Mouse (Mus musculus) ES-Bruce4 (cell line): ENCODE measurements around the gene Bckdha. TPM values are rescaled to one million over a fixed set of nuclear protein-coding genes. Genes with fewer than 3 reads are reported as not detected.

Source experiments
- H3K27ac ChIP-seq: 2 replicates; pipeline ENCODE4 v1.5.1; 2012; ENCODE audit warnings: low read length, inconsistent platforms; ENCODE audit not compliant: insufficient read depth
- H3K27me3 ChIP-seq: 2 replicates; pipeline ENCODE4 v1.6.1; 2012; ENCODE audit warnings: mild to moderate bottlenecking, low read length, inconsistent platforms; ENCODE audit not compliant: control insufficient read depth, poor library complexity, insufficient read depth, severe bottlenecking
- H3K36me3 ChIP-seq: 2 replicates; pipeline ENCODE4 v1.6.1; 2012; ENCODE audit warnings: inconsistent platforms, mild to moderate bottlenecking, low read length, moderate library complexity; ENCODE audit not compliant: control insufficient read depth, poor library complexity, insufficient read depth, severe bottlenecking
- H3K4me1 ChIP-seq: one replicate; pipeline ENCODE4 v1.8.1; 2011; ENCODE audit warnings: low read length; ENCODE audit not compliant: control insufficient read depth, insufficient read depth
- H3K4me3 ChIP-seq: 2 replicates; pipeline ENCODE4 v1.5.1; 2011; ENCODE audit warnings: low read depth, mild to moderate bottlenecking, low read length
- H3K9ac ChIP-seq: 2 replicates; pipeline ENCODE4 v1.6.1; 2012; ENCODE audit warnings: low read depth, mild to moderate bottlenecking, inconsistent platforms; ENCODE audit not compliant: poor library complexity, severe bottlenecking
- H3K9me3 ChIP-seq: replicated peaks from 2 replicates; pipeline ENCODE4 v1.6.1; 2012; ENCODE audit warnings: mild to moderate bottlenecking, low read length, inconsistent platforms; ENCODE audit not compliant: control insufficient read depth, poor library complexity, insufficient read depth, severe bottlenecking
- CTCF ChIP-seq: IDR thresholded peaks from one replicate; pipeline ENCODE4 v1.8.1; 2011; ENCODE audit warnings: low read depth, low read length
- EP300 ChIP-seq: IDR thresholded peaks from 2 replicates; pipeline ENCODE4 v1.6.1; 2011; ENCODE audit warnings: low read depth, low read length; ENCODE audit not compliant: insufficient read depth
- POLR2A ChIP-seq: IDR thresholded peaks from one replicate; pipeline ENCODE4 v1.8.1; 2011; ENCODE audit warnings: low read length; ENCODE audit not compliant: insufficient read depth
- polyA plus RNA-seq: library from polyadenylated mRNA; stranded (reverse); fragments of >200 nt; gene quantifications from 2 replicates; pipeline ENCODE4 v1.2.4, GENCODE M21; 2011; ENCODE audit warnings: low read depth; ENCODE audit not compliant: missing spikeins, insufficient read depth, insufficient read length

Bckdha gene
- polyA plus RNA-seq, 1 experiment, result 26.1 TPM

DNA sequence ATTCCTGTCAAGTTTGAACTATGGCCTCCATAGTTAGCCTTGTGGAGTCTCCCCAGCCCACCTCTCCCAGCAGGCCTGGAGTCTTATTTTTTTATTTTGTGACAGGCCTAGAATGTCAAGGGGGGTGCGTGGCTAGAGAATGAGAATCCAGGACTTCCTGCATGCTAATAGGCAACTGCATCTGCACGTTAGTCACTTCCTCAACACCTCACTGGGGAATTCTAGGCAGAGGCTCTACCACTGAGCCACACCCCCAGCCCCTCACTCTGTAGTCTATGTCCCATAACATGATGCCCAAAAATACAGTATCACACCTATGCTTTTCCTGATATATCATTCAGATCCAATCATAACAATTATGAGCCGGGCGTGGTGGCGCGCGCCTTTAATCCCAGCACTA is 18.2 kb upstream of the Bckdha start:
- H3K9ac ChIP-seq, result no peak overlapping the region
- H3K36me3 ChIP-seq, result no peaks in the 10 kb centered on the region
- peaks cover 2% of the 10 kb centered on the region for H3K4me1 ChIP-seq
- no peaks in the 10 kb centered on the region for H3K9me3 ChIP-seq
- H3K27ac ChIP-seq, result no peak overlapping the region
- TF ChIP-seq CTCF, result no peak
- no peak for TF ChIP-seq POLR2A
- TF ChIP-seq EP300, result no peak
- no peaks in the 10 kb centered on the region; the same call in 1 of the 2 replicates for H3K27me3 ChIP-seq
- no peak overlapping the region for H3K4me3 ChIP-seq

DNA sequence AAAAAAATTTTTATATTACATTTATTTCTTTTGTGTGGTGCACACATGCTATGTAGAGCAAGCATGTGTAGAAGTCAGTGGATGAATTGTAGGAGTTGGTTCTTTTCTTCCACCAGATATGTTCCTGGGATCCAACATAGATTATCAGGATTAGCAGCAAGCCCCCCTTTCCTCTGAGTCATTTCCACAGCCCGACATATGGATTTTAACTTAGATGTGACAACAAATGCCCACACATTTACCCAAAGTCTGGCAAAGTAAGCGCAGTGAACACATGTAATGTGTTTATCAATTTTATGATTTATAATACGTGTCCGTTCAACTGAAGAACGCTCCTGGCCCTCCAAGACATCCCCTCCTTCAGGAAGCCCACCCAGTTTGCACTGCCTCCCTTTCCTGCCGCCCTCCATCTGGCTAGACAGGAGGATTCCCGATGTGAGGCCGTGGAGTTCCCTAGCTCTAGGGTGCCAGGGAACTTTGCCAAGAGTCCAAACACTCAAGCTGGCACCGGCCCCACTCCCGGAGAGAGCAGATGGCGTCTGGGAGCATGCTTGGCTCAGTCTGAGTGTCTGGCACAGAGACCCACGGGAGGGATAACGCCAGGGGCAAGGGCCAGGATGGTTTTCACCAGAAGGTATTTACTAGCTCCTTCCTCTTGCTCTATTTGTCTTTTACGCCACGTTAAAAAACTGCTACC is 17.5 kb upstream of the Bckdha start:
- TF ChIP-seq EP300, result no peak
- no peak for TF ChIP-seq POLR2A
- TF ChIP-seq CTCF, result no peak
- H3K27me3 ChIP-seq, result no peaks in the 10 kb centered on the region; the same call in 1 of the 2 replicates

DNA sequence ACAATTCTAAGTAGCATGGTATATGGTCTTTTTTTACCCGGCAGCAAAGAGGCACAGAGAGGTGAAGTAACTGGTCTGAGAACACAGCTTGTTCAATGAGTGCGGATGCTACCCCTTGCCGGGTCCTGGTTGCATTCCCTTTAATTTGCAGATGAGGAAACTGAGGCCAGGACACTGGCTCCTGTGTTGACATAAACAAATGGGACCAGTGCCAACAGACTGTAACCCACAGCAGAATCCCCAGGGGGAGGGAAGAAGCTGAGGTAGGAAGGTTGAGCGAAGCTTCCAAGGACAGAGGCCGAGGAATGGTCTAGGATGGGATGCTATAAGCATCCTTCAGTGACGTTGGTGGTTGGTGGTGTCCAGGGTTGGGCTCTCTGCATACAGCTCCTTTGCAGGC is 16.6 kb upstream of the Bckdha start:
- TF ChIP-seq CTCF (no peak), POLR2A (no peak)
- Histone ChIP-seq H3K4me1 (peaks cover 4% of the 10 kb centered on the region), H3K27me3 (no peaks in the 10 kb centered on the region; the same call in 1 of the 2 replicates), H3K4me3 (no peak overlapping the region), H3K36me3 (peaks cover 4% of the 10 kb centered on the region; the same call in 1 of the 2 replicates), H3K9ac (peak overlapping the region; percentile 60; the same call in 1 of the 2 replicates), H3K27ac (no peak overlapping the region), H3K9me3 (no peaks in the 10 kb centered on the region)

More for the DNA sequence above, 17.5 kb upstream of the Bckdha start:
- no peak overlapping the region for H3K27ac ChIP-seq
- H3K36me3 ChIP-seq, result no peaks in the 10 kb centered on the region
- H3K4me3 ChIP-seq, result no peak overlapping the region
- peaks cover 3% of the 10 kb centered on the region for H3K4me1 ChIP-seq
- no peaks in the 10 kb centered on the region for H3K9me3 ChIP-seq
- H3K9ac ChIP-seq, result no peak overlapping the region

DNA sequence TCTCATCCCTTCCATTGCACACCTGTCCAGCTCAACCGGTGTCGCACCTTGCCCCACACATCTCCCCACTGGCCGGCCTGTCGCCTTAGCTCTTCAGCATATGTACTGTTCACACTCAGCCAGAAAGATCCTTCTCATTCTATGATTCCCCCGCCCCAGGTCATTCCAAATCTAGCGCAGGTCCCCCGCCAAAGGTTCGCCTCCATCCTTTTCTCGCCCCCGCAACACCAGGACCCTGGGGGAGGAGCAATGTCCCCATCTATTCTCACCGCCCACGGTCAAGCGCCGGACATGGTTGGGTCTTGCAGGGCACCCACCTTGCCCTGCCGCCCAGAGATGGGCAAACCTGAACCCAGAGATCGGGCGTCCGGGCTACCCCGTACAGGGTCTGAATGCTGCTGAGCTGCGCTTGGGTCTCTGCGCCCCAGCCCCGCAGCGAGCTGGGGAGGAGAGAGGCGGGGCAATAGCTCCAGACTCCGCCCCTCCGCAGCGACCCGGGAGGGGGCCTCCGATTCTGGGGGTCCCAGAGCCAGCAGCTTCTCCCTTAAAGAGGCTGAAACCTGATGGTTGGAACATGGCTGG is 16.0 kb upstream of the Bckdha start, which contains the start of gene Tmem91:
TSS of gene Tmem91 (minus strand) at position 448 of the 582 bp plus-strand sequence.
- TF ChIP-seq CTCF, result no peak
- TF ChIP-seq POLR2A, result no peak
- TF ChIP-seq EP300, result no peak
- H3K4me1 ChIP-seq, result peaks cover 4% of the 10 kb centered on the region
- peak within 1 kb of the TSS; percentile 60 for H3K9ac ChIP-seq
- H3K4me3 ChIP-seq, result peak within 1 kb of the TSS; percentile 60
- H3K36me3 ChIP-seq, result peaks cover 4% of the 10 kb centered on the region; the same call in 1 of the 2 replicates
- no peaks in the 10 kb centered on the region; the same call in 1 of the 2 replicates for H3K27me3 ChIP-seq
- no peaks in the 10 kb centered on the region for H3K9me3 ChIP-seq
- H3K27ac ChIP-seq, result no peak within 1 kb of the TSS

DNA sequence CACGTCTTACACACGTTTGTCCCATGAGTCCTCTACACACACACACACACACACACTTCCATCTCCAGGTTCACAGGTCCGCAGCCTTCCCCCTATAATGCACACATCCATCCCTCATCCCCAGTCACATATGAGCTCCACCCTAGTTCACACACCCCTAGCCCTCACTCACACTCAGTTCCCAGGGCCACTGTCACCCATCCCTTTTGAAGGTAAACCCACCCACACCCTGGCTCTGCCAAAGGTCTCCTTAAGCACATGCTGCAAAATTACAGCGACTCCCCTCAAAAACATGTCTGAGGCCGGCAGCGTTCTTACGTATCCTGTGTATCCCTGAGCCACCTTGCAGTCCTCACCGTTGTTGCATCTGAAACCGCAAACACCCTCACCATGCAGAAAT is 15.5 kb upstream of the Bckdha start:
- Histone ChIP-seq H3K9ac (peak overlapping the region; percentile 60), H3K4me3 (peak overlapping the region; percentile 60)

DNA sequence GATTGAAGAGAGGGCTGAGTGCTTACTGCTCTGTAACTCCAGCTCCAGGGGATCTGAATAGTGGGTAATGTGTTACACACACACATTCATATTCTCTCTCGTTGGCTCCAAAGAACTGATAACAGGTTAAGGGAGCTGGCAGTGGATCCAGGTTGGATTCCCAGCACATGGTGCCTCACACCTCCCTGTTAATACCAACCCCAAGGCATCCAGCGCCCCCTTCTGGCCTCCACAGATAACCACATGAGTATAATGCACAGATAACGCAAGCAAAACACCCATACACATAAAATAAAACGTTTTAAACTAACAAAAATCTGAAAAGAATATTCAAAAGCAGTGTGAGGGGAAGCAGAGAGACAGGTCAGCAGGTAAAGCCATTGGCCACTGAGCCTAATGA is 13.7 kb upstream of the Bckdha start:
- Histone ChIP-seq H3K36me3 (peaks cover 4% of the 10 kb centered on the region; the same call in 1 of the 2 replicates), H3K9me3 (no peaks in the 10 kb centered on the region), H3K27me3 (no peaks in the 10 kb centered on the region; the same call in 1 of the 2 replicates), H3K9ac (no peak overlapping the region), H3K4me1 (peaks cover 6% of the 10 kb centered on the region), H3K27ac (no peak overlapping the region), H3K4me3 (no peak overlapping the region)
- no peak for TF ChIP-seq POLR2A
- TF ChIP-seq EP300, result no peak
- peak; percentile 58 for TF ChIP-seq CTCF

More for the DNA sequence above, 15.5 kb upstream of the Bckdha start:
- H3K4me1 ChIP-seq, result peaks cover 5% of the 10 kb centered on the region
- H3K36me3 ChIP-seq, result peaks cover 4% of the 10 kb centered on the region; the same call in 1 of the 2 replicates
- no peaks in the 10 kb centered on the region for H3K9me3 ChIP-seq
- no peak overlapping the region for H3K27ac ChIP-seq
- TF ChIP-seq POLR2A (no peak), EP300 (no peak), CTCF (no peak)
- no peaks in the 10 kb centered on the region; the same call in 1 of the 2 replicates for H3K27me3 ChIP-seq
